Mouse (Mus musculus) ES-E14 (cell line): ENCODE measurements around the gene Ptprg.

Source experiments
- CHD2 ChIP-seq: IDR thresholded peaks from 2 replicates; pipeline ENCODE4 v1.6.1; 2014; ENCODE audit warnings: mild to moderate bottlenecking, low read depth, low read length, inconsistent platforms
- MAFK ChIP-seq: IDR thresholded peaks from 2 replicates; pipeline ENCODE4 v1.6.1; 2014; ENCODE audit warnings: mild to moderate bottlenecking, low read depth, low read length, inconsistent platforms; ENCODE audit not compliant: insufficient read depth
- ZC3H11A ChIP-seq: IDR thresholded peaks from 2 replicates; pipeline ENCODE4 v1.6.1; 2012; ENCODE audit warnings: low read depth, mild to moderate bottlenecking, inconsistent platforms, low read length, borderline replicate concordance
- ZNF384 ChIP-seq: IDR thresholded peaks from 2 replicates; pipeline ENCODE4 v1.6.1; 2012; ENCODE audit warnings: low read depth, low read length, inconsistent platforms

DNA sequence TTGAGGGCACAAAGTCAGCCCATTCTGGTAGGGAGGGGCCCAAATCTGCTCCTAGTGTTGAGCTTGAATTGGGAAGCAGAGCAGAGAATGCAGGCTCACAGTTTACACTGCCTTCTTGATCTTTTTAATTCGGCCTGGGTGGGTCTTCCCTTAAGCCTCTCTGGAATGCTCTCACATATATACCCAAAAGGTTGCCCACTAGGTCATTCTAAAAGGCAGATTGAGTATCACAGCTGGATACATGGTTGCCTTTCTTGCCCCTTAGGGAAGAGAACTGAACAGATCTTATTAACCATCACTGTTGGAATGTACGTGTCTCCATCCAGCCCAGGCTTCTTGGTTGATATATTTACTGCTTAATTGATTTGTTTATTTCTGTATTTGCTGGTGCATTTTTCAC, 349.5 kb downstream of the Ptprg start:
- TF ChIP-seq ZNF384 (no peak), MAFK (no peak), ZC3H11A (no peak), CHD2 (no peak)
